ENCODE assay signal across 27 mouse cellular contexts in genomic region chr4:134666391-134666790, GRCm38 (mm10). TPM values are rescaled to one million over a fixed set of nuclear protein-coding genes. Genes with fewer than 3 reads are reported as not detected.
DNase-seq lines count a peak whose midpoint lies in the region; ATAC-seq lines count a peak whose summit lies in the region.
"Had no signal": no experiment of that assay in that cellular context is flagged by ENCODE, and none has a peak within 500 bp of the region (broad histone marks: within the 10 kb centered on the region; RNA-seq: fewer than 3 reads in every experiment).

No protein-coding gene starts in this region.

- DNase-seq in embryonic facial prominence, embryonic 10.5 days (ENCODE audit: low spot score), result no peak
- DNase-seq in ES-CJ7 (ENCODE audit: low read depth, low spot score) (peak; percentile 19), R1 (ENCODE audit: low read depth, low spot score) (peak; percentile 82)
- peak; percentile 43 for DNase-seq in embryonic facial prominence, embryonic 14.5 days (ENCODE audit: low spot score)
- no peak for DNase-seq in cerebellum, adult 11 months
- no peak for DNase-seq in right cerebral cortex, postnatal 36 days (ENCODE audit: low spot score in 2 of 2)
- no peak for DNase-seq in gastrocnemius, postnatal 4 days (ENCODE audit: low spot score in 2 of 2)
- DNase-seq: adrenal gland, adult 2 months; adrenal gland, postnatal 14 days; cerebellum, adult 2 months; cerebellum, adult 9-11 months; cerebellum, postnatal 25 days; gastrocnemius, postnatal 25 days; heart, postnatal 10 days; heart, postnatal 36 days; kidney, adult 18-20 months had no signal

- H3K27me3 ChIP-seq in embryonic facial prominence, embryonic 13.5 days, result no peaks in the 10 kb centered on the region
- H3K27me3 ChIP-seq in embryonic facial prominence, embryonic 10.5 days (replicated peaks; ENCODE audit: low read depth, poor library complexity, severe bottlenecking), result peaks cover 7% of the 10 kb centered on the region
- no peaks in the 10 kb centered on the region for H3K27me3 ChIP-seq in embryonic facial prominence, embryonic 14.5 days (replicated peaks; ENCODE audit: control insufficient read depth, insufficient read depth, low read length)
- H3K27me3 ChIP-seq: forebrain, embryonic 12.5 days; forebrain, embryonic 15.5 days; heart, embryonic 12.5 days; heart, embryonic 15.5 days had no signal

- no peak overlapping the region for H3K27ac ChIP-seq in embryonic facial prominence, embryonic 13.5 days
- no peak overlapping the region for H3K27ac ChIP-seq in embryonic facial prominence, embryonic 10.5 days (replicated peaks)
- no peak overlapping the region for H3K27ac ChIP-seq in embryonic facial prominence, embryonic 14.5 days (replicated peaks; ENCODE audit: low read depth, low read length)
- H3K27ac ChIP-seq: forebrain, embryonic 12.5 days; forebrain, embryonic 15.5 days; heart, embryonic 15.5 days; hindbrain, embryonic 14.5 days; hindbrain, postnatal 0 days had no signal

- no peak overlapping the region for H3K4me3 ChIP-seq in embryonic facial prominence, embryonic 13.5 days
- H3K4me3 ChIP-seq in embryonic facial prominence, embryonic 10.5 days, result no peak overlapping the region
- H3K4me3 ChIP-seq in embryonic facial prominence, embryonic 14.5 days (ENCODE audit: low read depth, low read length), result peak overlapping the region; percentile 2; the same call in 1 of the 2 replicates
- H3K4me3 ChIP-seq: erythroblast, embryonic 14.5 days; forebrain, embryonic 12.5 days; forebrain, embryonic 15.5 days; heart, embryonic 12.5 days; heart, embryonic 15.5 days had no signal

- peak overlapping the region; percentile 32 for H3K4me2 ChIP-seq in embryonic facial prominence, embryonic 13.5 days
- peak overlapping the region; percentile 14; the same call in 1 of the 2 replicates for H3K4me2 ChIP-seq in embryonic facial prominence, embryonic 14.5 days (ENCODE audit: low read depth, low read length)
- H3K4me2 ChIP-seq: forebrain, embryonic 12.5 days; forebrain, embryonic 15.5 days; heart, embryonic 12.5 days; heart, embryonic 15.5 days; hindbrain, embryonic 14.5 days had no signal

- WGBS in embryonic facial prominence, embryonic 13.5 days, result 47% methylated on average over 19 of the region's 19 CpGs
- WGBS in embryonic facial prominence, embryonic 10.5 days, result 91% methylated on average over 19 of the region's 19 CpGs
- WGBS in embryonic facial prominence, embryonic 14.5 days, result 70% methylated on average over 19 of the region's 19 CpGs

- H3K4me1 ChIP-seq in embryonic facial prominence, embryonic 13.5 days, result peaks cover 30% of the 10 kb centered on the region
- H3K4me1 ChIP-seq in embryonic facial prominence, embryonic 10.5 days, result peaks cover 54% of the 10 kb centered on the region
- peaks cover 3% of the 10 kb centered on the region for H3K4me1 ChIP-seq in embryonic facial prominence, embryonic 14.5 days (ENCODE audit: control insufficient read depth, insufficient read depth, low read length)

- H3K9me3 ChIP-seq in embryonic facial prominence, embryonic 13.5 days, result no peaks in the 10 kb centered on the region
- no peaks in the 10 kb centered on the region for H3K9me3 ChIP-seq in embryonic facial prominence, embryonic 10.5 days
- no peaks in the 10 kb centered on the region for H3K9me3 ChIP-seq in embryonic facial prominence, embryonic 14.5 days (ENCODE audit: control insufficient read depth, low read length)
- H3K9me3 ChIP-seq: forebrain, embryonic 12.5 days; forebrain, embryonic 15.5 days; G1E; heart, embryonic 12.5 days; heart, embryonic 15.5 days had no signal

- H3K9ac ChIP-seq in embryonic facial prominence, embryonic 13.5 days, result no peak overlapping the region
- H3K9ac ChIP-seq in embryonic facial prominence, embryonic 14.5 days (ENCODE audit: low read depth, low read length), result no peak overlapping the region
- H3K9ac ChIP-seq: forebrain, embryonic 12.5 days; forebrain, embryonic 15.5 days; heart, embryonic 12.5 days; heart, embryonic 15.5 days; hindbrain, embryonic 14.5 days had no signal

- no peak for ATAC-seq in embryonic facial prominence, embryonic 13.5 days (ENCODE audit: insufficient number of reproducible peaks, insufficient read depth, low FRiP score, low TSS enrichment, low read depth)
- ATAC-seq in embryonic facial prominence, embryonic 14.5 days (ENCODE audit: low read depth), result no peak
- ATAC-seq: forebrain, embryonic 15.5 days; hindbrain, postnatal 0 days; inflammation-experienced regulatory T-cells, adult 6 months; intestine, embryonic 16.5 days had no signal

- no peaks in the 10 kb centered on the region for H3K36me3 ChIP-seq in embryonic facial prominence, embryonic 13.5 days
- H3K36me3 ChIP-seq in embryonic facial prominence, embryonic 10.5 days (replicated peaks), result no peaks in the 10 kb centered on the region
- no peaks in the 10 kb centered on the region for H3K36me3 ChIP-seq in embryonic facial prominence, embryonic 14.5 days (ENCODE audit: control insufficient read depth, insufficient read depth, low read length)
- H3K36me3 ChIP-seq: forebrain, embryonic 12.5 days; forebrain, embryonic 15.5 days; G1E; heart, embryonic 12.5 days; heart, embryonic 15.5 days had no signal

RNA-seq across cellular contexts. Expression of gene Man1c1, which starts 37.7 kb away (rescaled TPM):
- polyA plus RNA-seq in embryonic facial prominence, embryonic 13.5 days (2015; fragmentation: Nextera tagmentation; extraction: Ambion mirVana), result 2.4 and 2.7 TPM in 2 replicates
- polyA plus RNA-seq in embryonic facial prominence, embryonic 10.5 days (2016; fragmentation: Nextera tagmentation; extraction: Ambion mirVana), result 2.6 and 2.8 TPM in 2 replicates
- 5.1 and 6.5 TPM in 2 replicates for polyA plus RNA-seq in embryonic facial prominence, embryonic 14.5 days (2014; fragmentation: Nextera tagmentation; extraction: Ambion mirVana)
- total RNA-seq in gastrocnemius, postnatal 4 days (2021), result 10 to 100 TPM; 16.7 to 17.9 TPM
- polyA plus RNA-seq: G1E had no signal

Comparison
In these comparisons a context has a peak if more than half of its experiments do, and no peak if none do; other contexts are left out.
1. DNase-seq: peak in ES-CJ7 (single experiment), R1 (single experiment) and embryonic facial prominence, embryonic 14.5 days (single experiment); none in embryonic facial prominence, embryonic 10.5 days (single experiment), cerebellum, adult 11 months (single experiment), right cerebral cortex, postnatal 36 days (0 of 2) and gastrocnemius, postnatal 4 days (0 of 2).